Mouse (Mus musculus) monocyte, adult 59 days (primary cell): ENCODE results near the gene Gm14525. TPM values are rescaled to one million over a fixed set of nuclear protein-coding genes. Genes with fewer than 3 reads are reported as not detected.

Experiments
- total RNA-seq, 2 experiments: library from RNA; stranded (reverse); gene quantifications; one replicate each; pipeline ENCODE4 v1.2.4; 2023

The Gm14525 gene
- total RNA-seq, result not detected

GRCm38 (mm10) chrX:26702538-26702937 lies at the start of gene Gm14525:
TSS of gene Gm14525 (minus strand) at chrX:26702638.

Other genes with a start within 250 kb of the Gm14525 start
- not detected for gene Slx, start 157.1 kb downstream of the Gm14525 start, total RNA-seq
- gene Gm6121, start 233.1 kb upstream of the Gm14525 start, total RNA-seq, result not detected